Mouse (Mus musculus) kidney, postnatal 14 days (tissue): ENCODE measurements around the gene Rtp2.
"Not testable (repeated sequence)": the region's sequence is repeated elsewhere in the genome, so short reads cannot be mapped to it uniquely, and the experiment has no call there.

ENCODE experiments used
- DNase-seq: peaks from one replicate; pipeline ENCODE4 v3.0.0; 2022; ENCODE audit warnings: mixed read lengths

The Rtp2 gene

GRCm38 (mm10) chr16:23947654-23948053 lies 15.5 kb upstream of the Rtp2 start:
- no peak for DNase-seq

GRCm38 (mm10) chr16:23944801-23945200 lies 12.6 kb upstream of the Rtp2 start:
- DNase-seq, result no peak

GRCm38 (mm10) chr16:23934397-23934796 lies 2.2 kb upstream of the Rtp2 start:
- DNase-seq, result no peak

GRCm38 (mm10) chr16:23931275-23931674 lies 919 bp downstream of the Rtp2 start:
- DNase-seq, result no peak

- DNase-seq, result no peak
These were observed 1.6 kb downstream of the Rtp2 start for GRCm38 (mm10) chr16:23930426-23931073.

- DNase-seq, result no peak
These were observed 4.7 kb downstream of the Rtp2 start for GRCm38 (mm10) chr16:23927301-23928114.

- DNase-seq, result no peak
These were observed 9.3 kb downstream of the Rtp2 start for GRCm38 (mm10) chr16:23922906-23923305.

GRCm38 (mm10) chr16:23921697-23922096 lies 10.5 kb downstream of the Rtp2 start:
- DNase-seq, result no peak

GRCm38 (mm10) chr16:23919418-23919817 lies 12.8 kb downstream of the Rtp2 start:
- DNase-seq, result no peak

- DNase-seq, result no peak
These were observed 18.8 kb downstream of the Rtp2 start for GRCm38 (mm10) chr16:23913401-23913800.

GRCm38 (mm10) chr16:23912741-23913140 lies 19.5 kb downstream of the Rtp2 start:
- DNase-seq, result no peak

- not testable (repeated sequence) for DNase-seq
These were observed 23.2 kb downstream of the Rtp2 start for GRCm38 (mm10) chr16:23909015-23909354.

- not testable (repeated sequence) for DNase-seq
These were observed 23.8 kb downstream of the Rtp2 start for GRCm38 (mm10) chr16:23908076-23909014.

GRCm38 (mm10) chr16:23906586-23906985 lies 25.6 kb downstream of the Rtp2 start:
- not testable (repeated sequence) for DNase-seq

- DNase-seq, result no peak
These were observed 30.8 kb downstream of the Rtp2 start for GRCm38 (mm10) chr16:23901411-23901810.

GRCm38 (mm10) chr16:23900061-23900460 lies 32.1 kb downstream of the Rtp2 start:
- DNase-seq, result no peak

- peak; percentile 82 for DNase-seq
These were observed 33.4 kb downstream of the Rtp2 start for GRCm38 (mm10) chr16:23898840-23899239.

GRCm38 (mm10) chr16:23897984-23898586 lies 34.1 kb downstream of the Rtp2 start:
- peak; percentile 80 for DNase-seq

- no peak for DNase-seq
These were observed 34.7 kb downstream of the Rtp2 start for GRCm38 (mm10) chr16:23897486-23897885.

GRCm38 (mm10) chr16:23895135-23895534 lies 37.1 kb downstream of the Rtp2 start:
- DNase-seq, result no peak

- no peak for DNase-seq
These were observed 41.6 kb downstream of the Rtp2 start, which contains the start of gene Sst for GRCm38 (mm10) chr16:23890636-23891035. Gene Sst, minus strand, starts transcription at chr16:23890958.

GRCm38 (mm10) chr16:23890151-23890550 lies 42.0 kb downstream of the Rtp2 start:
- DNase-seq, result peak; percentile 8
